Mouse (Mus musculus) E14TG2a.4 (cell line): ENCODE data around the gene Cox6b2.

Experiments used
- CTCF ChIP-seq: conservative IDR thresholded peaks from 2 replicates; pipeline ENCODE4 v1.5.1; 2014; ENCODE audit warnings: low read length
- NANOG ChIP-seq: IDR thresholded peaks from 2 replicates; pipeline ENCODE4 v1.6.1; 2014; ENCODE audit warnings: borderline replicate concordance, low read length, mixed read lengths
- POU5F1 ChIP-seq: IDR thresholded peaks from 2 replicates; pipeline ENCODE4 v1.6.1; 2014; ENCODE audit warnings: low read length, borderline replicate concordance

GRCm38 (mm10) chr7:4743354-4743753 is 9.5 kb downstream of the Cox6b2 start:
- TF ChIP-seq CTCF (no peak), POU5F1 (no peak), NANOG (no peak)
